Mouse (Mus musculus) retina, embryonic 14.5 days (tissue): ENCODE measurements around the gene Ppid.
"Not testable (repeated sequence)": the region's sequence is repeated elsewhere in the genome, so short reads cannot be mapped to it uniquely, and the experiment has no call there.

Experiments
- DNase-seq: peaks from one replicate; pipeline ENCODE4 v3.0.0-alpha.2; 2015; ENCODE audit warnings: low spot score

The Ppid gene

DNA sequence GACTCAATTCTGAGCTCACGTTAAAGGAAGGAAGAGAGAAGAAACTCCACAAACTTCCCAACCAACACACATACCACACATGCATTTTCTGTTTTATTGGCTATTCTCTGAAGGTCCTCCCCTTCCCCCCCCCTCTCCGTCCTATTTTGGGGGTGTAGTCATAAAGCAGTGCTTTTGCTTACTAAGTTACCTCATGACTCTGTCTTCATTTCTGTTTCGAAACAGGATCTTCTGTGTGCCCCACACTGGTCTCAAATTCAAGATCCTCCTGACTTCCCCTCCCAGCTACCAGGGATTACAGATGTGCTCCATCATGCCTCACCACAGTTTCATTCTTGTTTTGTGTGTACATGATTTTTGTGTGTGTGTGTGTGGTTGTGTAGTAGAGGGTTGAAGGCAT lies 18.7 kb upstream of the Ppid start:
- no peak for DNase-seq

DNA sequence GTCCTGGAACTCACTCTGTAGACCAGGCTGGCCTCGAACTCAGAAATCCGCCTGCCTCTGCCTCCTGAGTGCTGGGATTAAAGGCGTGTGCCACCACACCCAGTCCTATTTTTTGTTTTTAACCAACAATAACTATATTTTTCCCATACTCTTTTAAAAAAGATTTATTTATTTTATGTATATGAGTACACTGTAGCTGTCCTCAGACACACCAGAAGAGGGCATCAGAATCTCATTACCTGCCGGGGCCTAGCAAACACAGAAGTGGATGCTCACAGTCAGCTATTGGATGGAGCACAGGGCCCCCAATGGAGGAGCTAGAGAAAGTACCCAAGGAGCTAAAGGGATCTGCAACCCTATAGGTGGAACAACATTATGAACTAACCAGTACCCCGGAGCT lies 17.8 kb upstream of the Ppid start:
- DNase-seq = not testable (repeated sequence)

DNA sequence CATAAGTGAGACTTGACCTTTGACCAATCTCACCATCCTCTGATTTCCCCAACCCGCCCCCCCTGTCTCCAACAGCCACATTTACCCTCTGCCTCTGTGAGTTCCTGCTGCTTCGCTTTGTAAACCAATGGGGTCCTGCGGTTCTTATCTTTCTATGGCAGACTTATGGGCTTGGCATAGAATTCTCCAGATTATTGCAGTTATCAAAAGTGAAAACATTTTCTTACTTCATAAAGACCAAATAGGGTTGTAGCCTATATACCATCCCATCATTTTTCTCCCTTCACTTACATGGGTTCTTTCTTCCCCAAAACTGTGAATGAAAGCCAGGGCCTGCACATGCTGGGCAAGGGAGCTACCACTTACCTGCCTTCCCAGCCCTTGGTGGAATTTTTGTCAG lies 16.8 kb upstream of the Ppid start:
- no peak for DNase-seq

DNA sequence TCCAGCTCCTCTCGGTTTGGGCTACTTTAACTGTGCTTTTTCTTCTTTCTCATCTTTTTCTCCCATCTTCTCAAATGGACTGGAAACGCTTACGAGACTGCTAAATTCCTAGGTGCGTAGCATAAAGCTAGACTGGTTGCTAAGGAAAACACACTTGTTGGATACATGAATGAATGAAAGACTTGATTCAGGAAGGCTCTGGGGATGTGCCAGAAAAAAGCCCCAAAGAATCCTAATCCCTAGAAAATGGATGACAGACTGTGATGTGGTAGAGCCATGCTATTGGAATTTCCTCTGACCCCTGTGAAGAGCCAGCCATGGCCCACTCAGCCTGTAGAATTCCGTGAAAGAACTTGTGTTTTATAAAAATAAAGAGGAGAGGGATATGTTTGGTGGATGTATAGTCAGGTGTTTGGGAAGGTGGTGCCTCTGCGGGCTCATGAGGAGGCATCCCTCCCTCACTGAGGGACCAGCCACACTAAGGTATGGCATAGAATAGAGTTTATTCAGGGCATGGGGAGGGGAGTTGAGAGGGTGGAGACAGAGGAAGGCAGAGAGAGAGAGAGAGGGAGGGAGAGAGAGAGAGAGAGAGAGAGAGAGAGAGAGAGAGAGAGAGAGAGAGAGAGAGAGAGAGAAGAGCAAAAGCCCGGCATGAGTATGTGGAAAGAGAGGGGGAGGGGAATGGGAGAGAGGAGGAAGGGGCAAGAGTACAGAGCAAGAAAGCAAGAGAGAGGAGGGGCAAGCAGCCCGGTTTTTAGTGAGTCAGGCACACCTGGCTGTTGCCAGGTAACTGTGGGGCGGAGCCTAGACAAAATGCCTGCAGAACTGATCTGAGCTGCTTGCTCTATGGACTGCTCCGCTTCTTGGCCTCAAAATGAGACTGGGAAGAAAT lies 15.3 kb upstream of the Ppid start:
- DNase-seq = no peak

DNA sequence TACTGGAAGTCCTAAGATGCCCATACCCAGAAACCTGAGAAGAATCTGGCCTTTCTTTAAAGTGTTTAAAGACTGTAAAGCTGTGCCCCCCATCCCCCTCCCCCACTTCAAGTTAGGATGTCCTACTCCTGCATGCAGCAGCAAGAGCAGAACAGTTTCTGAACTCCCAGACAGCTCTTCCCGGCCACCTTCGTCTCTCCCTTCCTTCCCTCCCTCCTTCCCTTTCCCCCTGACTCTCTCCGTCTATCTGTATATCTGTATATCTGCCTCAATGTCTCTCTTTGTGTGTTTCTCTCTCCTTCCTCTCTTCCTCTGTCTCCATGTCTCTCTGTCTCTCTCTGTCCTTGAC lies 14.7 kb upstream of the Ppid start:
- DNase-seq = no peak

DNA sequence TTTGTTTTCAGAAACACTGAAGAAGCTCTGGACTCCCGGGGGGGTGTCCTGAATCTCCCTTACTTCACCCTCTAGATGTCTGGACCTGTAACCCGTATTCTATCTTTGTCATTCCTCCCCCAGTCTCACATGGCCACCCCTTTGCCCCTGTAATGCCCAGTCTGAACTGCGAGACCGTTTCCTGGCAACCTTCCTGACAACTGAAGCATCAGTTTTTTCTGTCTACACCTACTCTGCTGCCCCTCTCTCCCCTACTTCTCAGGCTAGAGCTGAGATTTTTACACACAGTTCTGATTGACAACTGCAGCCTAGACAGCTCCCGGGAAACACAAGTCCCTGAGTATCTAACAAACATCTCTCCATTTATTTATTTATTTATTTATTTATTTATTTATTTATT lies 14.3 kb upstream of the Ppid start:
- DNase-seq = no peak

DNA sequence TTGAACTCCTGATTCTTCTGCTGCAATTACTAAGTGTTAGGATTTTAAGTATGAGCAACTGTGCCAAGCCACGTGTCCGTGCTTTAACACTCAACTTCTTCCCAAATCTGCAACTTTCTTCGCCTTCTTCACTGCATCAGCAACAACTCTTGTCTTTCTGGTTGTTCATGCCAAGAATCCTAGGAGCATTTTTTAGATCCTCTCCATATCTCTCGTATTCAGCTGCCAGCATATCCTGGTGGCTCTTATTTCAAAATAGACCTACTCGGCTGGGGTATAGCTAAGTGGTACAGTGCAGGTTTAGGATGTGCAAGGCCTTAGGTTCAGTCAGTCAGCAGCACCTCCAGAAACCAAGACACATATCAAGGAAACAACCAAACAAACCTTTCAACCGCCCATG lies 13.5 kb upstream of the Ppid start:
- DNase-seq = no peak

DNA sequence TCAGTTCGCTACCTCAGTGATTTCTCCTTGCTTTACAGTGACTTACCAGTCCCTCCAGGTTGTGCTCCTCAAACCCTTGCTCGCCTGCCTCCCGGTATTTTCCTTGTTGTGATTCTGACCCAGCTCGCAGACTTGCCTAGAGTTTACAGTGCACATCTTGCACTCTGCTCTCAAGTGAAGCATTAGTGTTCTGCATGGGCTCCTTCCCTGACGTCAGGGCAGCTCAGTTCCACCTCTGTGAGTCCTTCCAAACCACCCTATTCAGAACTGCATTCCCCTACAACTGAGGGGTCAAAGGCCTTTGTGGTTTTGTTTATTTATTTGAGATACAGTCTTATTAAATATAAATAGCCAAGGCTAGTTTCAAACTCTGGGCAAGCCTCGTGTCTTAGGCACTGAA lies 13.0 kb upstream of the Ppid start:
- DNase-seq = no peak

DNA sequence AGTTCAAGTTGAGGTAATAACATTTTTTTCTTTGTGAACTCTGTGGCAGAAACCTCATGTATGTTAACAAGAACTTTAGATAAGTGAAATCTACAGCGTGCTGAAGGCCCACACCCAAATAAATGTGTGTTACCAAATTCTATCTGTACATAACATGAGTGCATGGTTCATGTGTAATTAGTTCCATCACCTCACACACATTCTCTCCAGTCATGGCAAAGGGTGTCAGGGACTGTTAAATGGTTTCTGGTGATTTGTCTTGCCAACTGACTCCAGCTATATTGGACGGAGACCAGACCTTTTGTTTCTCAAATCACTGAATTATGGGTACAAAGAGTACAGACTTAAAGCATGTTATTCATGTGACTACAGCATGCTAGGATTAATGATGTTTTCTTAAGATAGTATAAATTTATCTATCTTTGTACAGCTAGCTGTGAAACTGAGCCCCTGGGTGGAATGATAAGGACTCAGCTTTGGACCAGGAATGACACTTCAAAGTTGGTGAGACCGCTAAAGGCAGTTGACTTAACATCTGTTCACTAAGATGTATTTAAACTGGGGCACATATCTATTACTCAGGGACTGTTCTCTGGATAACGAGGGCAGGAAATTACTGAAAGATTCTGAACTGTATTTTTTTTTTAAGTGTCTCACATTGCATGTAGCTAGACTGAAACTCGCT lies 11.1 kb upstream of the Ppid start:
- no peak for DNase-seq

DNA sequence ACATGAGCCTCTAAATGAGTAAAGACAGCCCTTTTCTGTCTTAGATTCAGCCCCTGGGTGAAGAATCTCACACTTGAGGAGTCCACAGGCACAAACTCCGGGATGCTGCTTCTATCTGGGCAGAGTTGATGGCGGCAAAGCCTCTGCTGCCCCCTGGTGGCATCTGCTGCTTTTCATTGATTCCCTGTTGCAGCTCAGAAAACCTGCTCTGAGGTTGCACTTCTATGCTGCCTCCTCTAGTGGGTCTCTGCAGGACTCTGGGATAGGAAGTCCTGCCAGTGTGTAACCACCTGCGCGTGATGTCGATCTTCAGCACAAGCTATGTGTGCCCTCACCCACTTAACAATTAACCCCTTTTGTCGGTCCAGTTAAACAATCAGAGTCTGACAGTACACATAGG lies 4.3 kb upstream of the Ppid start:
- DNase-seq = peak; percentile 99

DNA sequence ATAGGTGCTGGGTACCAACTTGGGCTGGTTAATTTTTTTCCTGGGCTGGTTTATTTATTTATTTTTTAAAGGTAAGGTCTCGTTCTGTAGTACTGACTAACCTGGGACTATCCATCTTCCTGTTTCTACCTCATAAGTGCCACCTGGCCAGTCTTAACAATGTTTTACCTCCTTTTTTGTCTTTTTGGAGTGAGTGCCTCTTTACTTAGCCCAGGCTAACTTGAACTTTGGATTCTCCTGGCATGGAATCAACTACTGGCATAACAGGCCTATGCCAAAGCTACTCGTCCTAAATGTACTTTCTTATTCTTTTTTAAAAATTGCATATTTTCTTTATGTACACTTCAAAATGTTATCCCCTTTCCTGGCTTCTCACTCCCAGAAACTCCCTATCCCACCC lies 1.5 kb upstream of the Ppid start:
- DNase-seq = no peak

DNA sequence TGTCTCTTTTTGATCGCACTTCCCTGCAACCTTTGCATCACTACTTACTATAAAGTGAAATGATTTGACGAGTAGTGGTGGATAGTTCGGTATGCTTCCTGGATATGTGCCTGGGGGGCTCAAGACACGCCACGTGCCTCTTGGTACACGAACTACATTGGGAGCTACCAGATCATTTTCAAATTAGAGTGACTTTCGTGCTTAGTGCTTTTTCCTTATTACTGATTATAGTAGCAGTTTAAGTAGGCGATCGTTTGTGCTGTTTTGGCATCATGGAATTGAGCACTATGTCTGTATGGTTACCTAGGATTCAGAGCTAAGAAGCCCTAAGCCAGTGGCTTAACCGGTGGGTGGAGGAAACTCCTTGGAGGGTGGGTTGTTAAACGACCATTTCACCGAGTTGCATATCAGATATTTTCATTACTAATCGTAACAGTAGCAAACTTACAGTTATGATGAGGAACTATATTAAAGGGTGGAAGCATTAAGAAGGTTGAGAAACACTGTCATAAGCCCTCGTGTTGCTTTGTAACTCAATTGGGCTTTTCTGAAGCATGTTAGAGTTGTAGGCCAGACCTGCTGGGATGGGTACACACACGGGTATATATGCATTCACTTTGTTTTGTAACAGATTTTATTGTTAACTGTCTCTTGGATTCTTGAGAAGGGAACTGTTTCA lies 790 bp downstream of the Ppid start:
- DNase-seq = peak; percentile 30

DNA sequence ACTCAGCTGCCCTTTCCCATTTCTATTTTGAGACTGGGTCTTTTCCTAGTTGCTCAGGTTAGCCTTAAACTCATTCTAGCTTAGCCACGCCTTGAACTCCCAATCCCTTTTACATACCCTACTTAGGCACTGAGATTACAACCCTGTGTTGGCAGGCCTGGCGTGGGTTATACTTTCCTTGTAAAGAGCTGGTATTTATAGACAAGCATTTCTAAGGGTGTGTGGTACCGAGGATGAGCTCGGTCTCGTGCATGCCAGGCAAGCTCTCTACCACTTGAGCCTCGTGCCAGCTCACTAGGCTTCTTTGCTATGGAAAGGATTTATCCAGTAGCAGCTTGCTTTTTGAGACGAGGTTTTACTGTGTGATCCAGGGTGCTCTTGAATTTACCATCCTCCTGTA lies 4.3 kb downstream of the Ppid start:
- no peak for DNase-seq

DNA sequence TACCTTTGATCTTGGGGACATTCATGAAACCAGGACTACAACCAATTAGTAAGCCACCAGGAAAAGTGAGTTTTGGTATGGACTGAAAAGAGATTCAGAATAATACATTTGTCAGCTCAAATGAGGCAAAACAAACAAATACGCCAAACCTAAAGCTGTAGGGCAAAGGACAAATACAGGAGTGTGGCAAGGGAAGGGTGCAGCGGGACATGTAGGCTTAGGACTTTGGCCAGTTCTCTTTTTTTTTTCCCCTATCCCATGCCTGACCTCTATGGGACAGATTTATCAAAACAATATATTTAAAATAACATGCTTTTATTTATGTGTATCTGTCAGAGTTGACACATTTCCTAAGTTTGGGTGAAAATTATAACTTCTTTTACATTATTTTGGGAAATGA lies 18.7 kb downstream of the Ppid start:
- DNase-seq = no peak

DNA sequence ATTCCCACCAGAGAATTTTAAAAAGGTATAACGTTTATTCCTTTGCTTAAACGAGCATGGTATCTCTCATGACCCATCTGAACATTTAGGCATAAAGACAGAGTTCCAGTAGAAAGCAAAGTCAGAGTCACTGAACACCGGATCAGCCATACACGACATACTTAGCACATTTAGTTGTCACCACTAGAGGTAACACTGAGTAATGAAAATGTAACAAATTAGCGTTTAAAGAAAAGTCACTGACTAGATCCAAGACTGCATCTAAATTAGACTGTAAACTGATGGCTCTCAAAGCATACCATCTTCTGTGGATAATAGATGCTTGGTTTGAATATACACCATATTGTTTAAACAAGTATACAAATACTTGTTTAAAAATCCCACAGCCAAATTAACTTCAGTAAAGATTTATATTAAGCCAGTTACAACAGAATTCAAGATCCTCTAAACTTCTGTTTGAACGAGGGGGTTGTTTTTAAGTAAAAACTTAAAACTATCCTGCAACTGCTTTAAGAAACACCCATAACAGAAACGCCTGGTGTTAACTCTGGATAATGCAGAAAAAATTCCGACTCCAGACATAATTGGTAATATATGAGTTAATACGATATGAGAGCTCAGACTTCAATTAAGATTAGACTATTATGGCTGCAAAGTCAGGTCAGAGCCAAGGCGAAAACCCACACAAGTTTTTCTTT lies 36.5 kb downstream of the Ppid start:
- DNase-seq = peak; percentile 23

DNA sequence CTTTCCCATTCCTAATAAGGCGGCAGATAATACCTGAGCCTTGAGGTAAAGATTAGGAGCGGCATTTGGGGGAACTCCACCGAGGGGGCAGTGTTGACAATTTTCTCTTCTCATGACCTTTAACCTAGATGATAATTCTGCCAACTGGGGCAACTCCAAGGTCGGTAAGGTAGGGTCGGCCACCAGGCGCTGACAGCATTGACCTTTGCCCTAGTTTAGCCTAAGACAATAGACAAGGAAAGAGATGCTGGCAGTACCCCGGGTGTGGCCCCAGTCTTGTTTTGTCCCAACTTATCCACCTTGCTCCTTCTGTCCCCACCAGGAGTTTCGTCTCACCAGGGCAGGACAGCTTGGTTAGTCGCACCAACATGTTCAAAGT lies 37.0 kb downstream of the Ppid start:
- DNase-seq = no peak

DNA sequence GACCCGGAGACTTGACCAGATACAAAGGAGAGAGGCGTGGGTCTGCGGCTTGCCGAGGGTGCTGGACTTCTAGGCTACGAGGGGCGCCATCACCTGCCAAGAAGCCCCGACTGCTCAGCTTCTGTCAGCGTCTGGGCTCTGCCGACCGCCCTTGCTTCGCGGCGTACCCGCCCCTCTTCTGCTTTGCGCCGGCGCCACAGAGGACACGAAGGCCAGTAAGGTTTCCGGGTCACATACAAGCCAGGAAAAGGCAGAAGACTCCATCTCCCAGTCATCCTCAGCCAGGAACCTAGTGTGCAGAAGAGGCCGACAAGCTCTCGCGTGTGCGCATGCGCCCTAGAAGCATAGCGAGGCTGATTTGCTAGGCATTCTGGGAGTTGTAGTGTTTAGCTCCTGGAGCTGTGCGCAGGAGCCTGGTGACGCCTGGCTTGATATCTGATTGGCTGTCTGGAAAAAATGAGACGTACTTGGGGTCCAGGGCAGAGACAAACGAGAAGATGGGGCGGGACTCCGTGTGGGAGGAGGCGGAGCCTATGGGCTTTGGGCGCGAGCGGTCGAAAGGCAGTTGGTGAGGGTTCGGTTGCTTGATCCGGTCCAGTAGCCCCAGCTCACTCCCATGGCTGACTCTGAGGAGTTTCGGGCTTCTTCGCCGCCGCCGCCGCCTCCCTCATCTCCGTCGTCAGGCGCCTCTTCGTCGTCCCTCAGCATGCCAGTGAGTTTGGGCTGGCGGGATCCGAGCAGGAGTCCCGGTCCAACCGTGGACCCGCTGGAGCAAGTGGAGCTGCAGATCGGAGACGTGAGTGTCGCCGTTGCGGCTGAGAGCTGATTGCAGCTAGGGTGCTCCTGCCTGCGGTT lies 37.6 kb downstream of the Ppid start, which contains the start of gene 4930579G24Rik:
Gene 4930579G24Rik, plus strand, starts transcription at position 519 of the 855 bp plus-strand sequence.
- DNase-seq = peak; percentile 99

DNA sequence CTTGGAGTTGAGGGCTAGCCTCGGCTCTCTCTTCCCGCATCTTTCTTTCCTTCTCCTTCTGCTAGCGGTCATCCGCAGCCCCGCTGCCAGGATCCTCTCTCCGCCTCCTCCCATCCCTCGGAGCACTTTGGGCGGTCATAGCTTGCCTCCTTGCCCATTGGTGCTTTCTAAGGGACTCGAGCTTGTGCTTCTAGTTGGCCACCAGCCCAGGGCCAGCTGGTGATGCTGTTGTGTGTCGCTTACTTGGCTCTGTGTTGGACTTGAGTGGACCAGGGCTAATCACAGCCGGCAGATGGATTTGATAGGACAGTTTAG lies 38.2 kb downstream of the Ppid start, which contains the start of gene Etfdh:
Gene Etfdh, minus strand, starts transcription at position 85 of the 315 bp plus-strand sequence.
- DNase-seq = peak; percentile 65

DNA sequence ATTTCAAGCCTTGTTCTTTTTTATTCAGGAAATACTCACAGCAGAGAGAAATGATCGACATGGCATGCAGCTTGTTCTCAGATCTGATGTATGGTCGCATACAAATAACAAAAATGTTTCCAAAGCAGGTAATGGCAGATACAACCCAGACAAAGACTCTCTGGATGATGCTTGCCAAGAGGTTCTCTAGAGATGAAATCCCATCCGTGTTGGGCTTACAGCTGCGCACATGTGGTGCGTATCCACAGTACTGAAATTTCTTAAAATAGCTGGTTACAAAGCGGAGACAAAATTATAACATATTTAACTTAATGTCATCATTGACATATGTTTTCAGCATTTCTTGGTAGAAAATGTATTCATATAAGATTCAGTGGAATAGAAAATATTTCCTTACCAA lies 61.0 kb downstream of the Ppid start:
- DNase-seq = no peak
